ENCODE assay signal across 23 mouse cellular contexts in the genomic region with DNA sequence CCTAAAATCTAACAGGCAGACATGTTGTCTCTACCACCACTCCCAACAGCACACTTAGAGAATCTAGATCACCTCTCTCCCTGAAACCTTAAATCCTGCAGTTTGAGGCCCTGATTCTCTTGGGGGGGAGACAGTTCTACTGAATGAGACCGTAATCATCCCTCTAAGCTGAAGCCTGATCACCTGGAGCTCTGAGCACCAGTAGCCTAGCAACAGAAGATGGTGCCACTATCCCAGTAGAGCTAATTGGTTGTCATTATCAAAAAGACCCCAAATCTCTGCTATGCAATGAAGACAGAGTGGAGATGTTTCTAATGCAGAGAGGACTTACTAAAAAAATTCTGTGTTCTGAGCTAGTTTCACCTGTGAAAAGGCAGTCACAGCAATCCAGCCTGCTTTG. TPM values are rescaled to one million over a fixed set of nuclear protein-coding genes. Genes with fewer than 3 reads are reported as not detected.
DNase-seq lines count a peak whose midpoint lies in the region; ATAC-seq and TF ChIP-seq lines count a peak whose summit lies in the region.
"Had no signal": no experiment of that assay in that cellular context is flagged by ENCODE, and none has a peak within 500 bp of the region (broad histone marks: within the 10 kb centered on the region; RNA-seq: fewer than 3 reads in every experiment).

No protein-coding gene starts in this region.

- no peak for TF ChIP-seq CTCF in forebrain, postnatal 0 days (IDR thresholded peaks at IDR 0.05; ENCODE audit: low read depth)
- no peak for TF ChIP-seq CTCF in brain, embryonic 14.5 days (IDR thresholded peaks at IDR 0.05; ENCODE audit: borderline replicate concordance, extremely low read depth, insufficient read depth, insufficient read length)

- no peak for TF ChIP-seq POLR2A in brain, embryonic 14.5 days (IDR thresholded peaks at IDR 0.05; ENCODE audit: borderline replicate concordance, extremely low read depth, insufficient read depth, insufficient read length, poor library complexity, severe bottlenecking)

- peak; percentile 77 for ATAC-seq in forebrain, postnatal 0 days
- no peak for ATAC-seq in forebrain, embryonic 12.5 days (ENCODE audit: low FRiP score)
- ATAC-seq in midbrain, embryonic 14.5 days (ENCODE audit: low FRiP score, low TSS enrichment) = no peak
- ATAC-seq in midbrain, embryonic 13.5 days = no peak
- ATAC-seq in heart, embryonic 11.5 days (replicated peaks; ENCODE audit: insufficient number of reproducible peaks, low FRiP score, low TSS enrichment) = no peak
- ATAC-seq: forebrain, embryonic 15.5 days; intestine, embryonic 15.5 days; Patski had no signal

- H3K9me3 ChIP-seq in forebrain, postnatal 0 days (ENCODE audit: low read length) = no peaks in the 10 kb centered on the region
- no peaks in the 10 kb centered on the region for H3K9me3 ChIP-seq in forebrain, embryonic 12.5 days
- H3K9me3 ChIP-seq in midbrain, embryonic 14.5 days (ENCODE audit: control insufficient read depth, low read length) = no peaks in the 10 kb centered on the region
- H3K9me3 ChIP-seq in midbrain, embryonic 13.5 days = no peaks in the 10 kb centered on the region
- H3K9me3 ChIP-seq in heart, embryonic 11.5 days (replicated peaks; ENCODE audit: control insufficient read depth, low read length) = no peaks in the 10 kb centered on the region
- H3K9me3 ChIP-seq: forebrain, embryonic 15.5 days; G1E; heart, embryonic 10.5 days; intestine, embryonic 15.5 days had no signal

- no peaks in the 10 kb centered on the region for H3K36me3 ChIP-seq in forebrain, postnatal 0 days (ENCODE audit: insufficient read depth)
- no peaks in the 10 kb centered on the region for H3K36me3 ChIP-seq in forebrain, embryonic 12.5 days (replicated peaks)
- no peaks in the 10 kb centered on the region for H3K36me3 ChIP-seq in midbrain, embryonic 14.5 days (ENCODE audit: control insufficient read depth, insufficient read depth, low read length)
- no peaks in the 10 kb centered on the region for H3K36me3 ChIP-seq in midbrain, embryonic 13.5 days
- no peaks in the 10 kb centered on the region for H3K36me3 ChIP-seq in heart, embryonic 11.5 days (ENCODE audit: control insufficient read depth, insufficient read depth, low read length)
- H3K36me3 ChIP-seq: forebrain, embryonic 15.5 days; G1E; heart, embryonic 10.5 days; intestine, embryonic 15.5 days had no signal

- H3K4me1 ChIP-seq in forebrain, postnatal 0 days (ENCODE audit: insufficient read depth) = 0 out of 2 replicates have a peak, but pooled peaks cover 4% of the 10 kb centered on the region
- peaks cover 8% of the 10 kb centered on the region for H3K4me1 ChIP-seq in forebrain, embryonic 12.5 days
- H3K4me1 ChIP-seq in midbrain, embryonic 14.5 days (ENCODE audit: control insufficient read depth, insufficient read depth, low read length) = peaks cover 6% of the 10 kb centered on the region; the same call in 1 of the 2 replicates
- peaks cover 12% of the 10 kb centered on the region for H3K4me1 ChIP-seq in midbrain, embryonic 13.5 days (replicated peaks)
- H3K4me1 ChIP-seq in heart, embryonic 11.5 days (ENCODE audit: control insufficient read depth, insufficient read depth, low read length) = no peaks in the 10 kb centered on the region
- H3K4me1 ChIP-seq: heart, embryonic 10.5 days; intestine, embryonic 15.5 days had no signal

- H3K27me3 ChIP-seq in forebrain, postnatal 0 days (ENCODE audit: insufficient read depth, low read length) = no peaks in the 10 kb centered on the region
- peaks cover 3% of the 10 kb centered on the region for H3K27me3 ChIP-seq in forebrain, embryonic 12.5 days
- H3K27me3 ChIP-seq in midbrain, embryonic 14.5 days (ENCODE audit: control insufficient read depth, insufficient read depth, low read length) = no peaks in the 10 kb centered on the region
- H3K27me3 ChIP-seq in midbrain, embryonic 13.5 days = no peaks in the 10 kb centered on the region
- H3K27me3 ChIP-seq in heart, embryonic 11.5 days (ENCODE audit: control insufficient read depth, insufficient read depth, low read length) = no peaks in the 10 kb centered on the region
- H3K27me3 ChIP-seq: CH12.LX; forebrain, embryonic 15.5 days; intestine, embryonic 15.5 days had no signal

- H3K4me3 ChIP-seq in forebrain, postnatal 0 days (ENCODE audit: low read depth, low read length) = no peak overlapping the region
- no peak overlapping the region for H3K4me3 ChIP-seq in forebrain, embryonic 12.5 days (replicated peaks)
- no peak overlapping the region for H3K4me3 ChIP-seq in midbrain, embryonic 14.5 days (replicated peaks; ENCODE audit: low read depth, low read length)
- H3K4me3 ChIP-seq in midbrain, embryonic 13.5 days (replicated peaks) = no peak overlapping the region
- H3K4me3 ChIP-seq in heart, embryonic 11.5 days (ENCODE audit: low read depth, low read length) = no peak overlapping the region
- H3K4me3 ChIP-seq: forebrain, embryonic 15.5 days; heart, adult 2 months; heart, embryonic 10.5 days; intestine, embryonic 15.5 days had no signal

- WGBS in forebrain, postnatal 0 days = 50% methylated on average over 1 of the region's 1 CpGs
- WGBS in forebrain, embryonic 12.5 days = 59% methylated on average over 1 of the region's 1 CpGs
- WGBS in midbrain, embryonic 14.5 days = 44% methylated on average over 1 of the region's 1 CpGs
- WGBS in midbrain, embryonic 13.5 days = 34% methylated on average over 1 of the region's 1 CpGs
- WGBS in heart, embryonic 11.5 days (ENCODE audit: insufficient replicate concordance) = 74% methylated on average over 1 of the region's 1 CpGs

- H3K4me2 ChIP-seq in forebrain, postnatal 0 days (ENCODE audit: low read depth) = no peak overlapping the region
- H3K4me2 ChIP-seq in forebrain, embryonic 12.5 days = no peak overlapping the region
- H3K4me2 ChIP-seq in midbrain, embryonic 14.5 days (ENCODE audit: low read length) = no peak overlapping the region
- no peak overlapping the region for H3K4me2 ChIP-seq in midbrain, embryonic 13.5 days (replicated peaks)
- H3K4me2 ChIP-seq in heart, embryonic 11.5 days = no peak overlapping the region
- H3K4me2 ChIP-seq: forebrain, embryonic 15.5 days; hindbrain, embryonic 14.5 days; intestine, embryonic 15.5 days had no signal

- no peak overlapping the region for H3K9ac ChIP-seq in forebrain, postnatal 0 days
- H3K9ac ChIP-seq in forebrain, embryonic 12.5 days = no peak overlapping the region
- H3K9ac ChIP-seq in midbrain, embryonic 14.5 days (replicated peaks; ENCODE audit: low read length) = no peak overlapping the region
- H3K9ac ChIP-seq in midbrain, embryonic 13.5 days (replicated peaks) = no peak overlapping the region
- no peak overlapping the region for H3K9ac ChIP-seq in heart, embryonic 11.5 days (ENCODE audit: low read depth, low read length)
- H3K9ac ChIP-seq: forebrain, embryonic 15.5 days; hindbrain, embryonic 14.5 days; intestine, embryonic 15.5 days had no signal

- H3K27ac ChIP-seq in forebrain, postnatal 0 days (ENCODE audit: low read depth, low read length) = no peak overlapping the region
- H3K27ac ChIP-seq in forebrain, embryonic 12.5 days = no peak overlapping the region
- H3K27ac ChIP-seq in midbrain, embryonic 14.5 days (replicated peaks; ENCODE audit: low read depth, low read length) = 0 out of 2 replicates have a peak overlapping the region, but pooled peaks have one; percentile 5
- H3K27ac ChIP-seq in midbrain, embryonic 13.5 days = no peak overlapping the region
- no peak overlapping the region for H3K27ac ChIP-seq in heart, embryonic 11.5 days (ENCODE audit: low read depth, low read length)
- H3K27ac ChIP-seq: forebrain, embryonic 15.5 days; heart, adult 2 months; heart, embryonic 10.5 days; hindbrain, embryonic 14.5 days; intestine, embryonic 15.5 days had no signal

- DNase-seq in forebrain, postnatal 0 days = peak; percentile 21
- DNase-seq in midbrain, embryonic 14.5 days = no peak
- DNase-seq in brain, embryonic 14.5 days (ENCODE audit: low read depth) = peak; percentile 18
- DNase-seq: adrenal gland, postnatal 10 days; adrenal gland, postnatal 36 days; B cell, adult 2 months; cerebellum, adult 18-20 months; cerebellum, adult 9-10 months; cerebellum, postnatal 14 days; gastrocnemius, postnatal 10 days; gastrocnemius, postnatal 36 days; heart, adult 2 months; kidney, adult 11 months had no signal

RNA-seq across cellular contexts. Expression of gene Rbbp6, which starts 27.3 kb away (rescaled TPM):
- total RNA-seq in forebrain, postnatal 0 days (2014; rRNA removed) = 35.1 and 53.6 TPM in 2 replicates
- polyA plus RNA-seq in forebrain, postnatal 0 days (2015; fragmentation: Nextera tagmentation; extraction: Ambion mirVana) = 18.4 and 21.4 TPM in 2 replicates
- polyA plus RNA-seq in forebrain, embryonic 12.5 days (2016; fragmentation: Nextera tagmentation; extraction: Ambion mirVana) = 39.1 and 39.7 TPM in 2 replicates
- polyA plus RNA-seq in midbrain, embryonic 14.5 days (2014; fragmentation: Nextera tagmentation; extraction: Ambion mirVana) = 31.6 and 36.8 TPM in 2 replicates
- polyA plus RNA-seq in midbrain, embryonic 13.5 days (2015; fragmentation: Nextera tagmentation; extraction: Ambion mirVana) = 31.3 and 34.1 TPM in 2 replicates
- 50.5 and 64.2 TPM in 2 replicates for polyA plus RNA-seq in brain, embryonic 14.5 days (2012; rRNA removed)
- polyA plus RNA-seq in heart, embryonic 11.5 days (2014; fragmentation: Nextera tagmentation; extraction: Ambion mirVana) = 22.0 and 30.1 TPM in 2 replicates
